Mouse (Mus musculus) forebrain, embryonic 11.5 days (tissue): ENCODE measurements around the gene Nr4a3. TPM values are rescaled to one million over a fixed set of nuclear protein-coding genes. Genes with fewer than 3 reads are reported as not detected.
A peak's percentile ranks its signal among the peaks of the same experiment; 100 is the strongest.

Experiments
- ATAC-seq: fragments of 200-750 bp; cut with Nextera tagmentation; replicated peaks from 2 replicates; pipeline ENCODE4 v1.8.0; 2017; ENCODE audit warnings: moderate TSS enrichment; ENCODE audit not compliant: low FRiP score
- DNase-seq: peaks from one replicate; pipeline ENCODE4 v3.0.0-alpha.2; 2017; ENCODE audit warnings: low spot score
- H3K27ac ChIP-seq: fragments of 300-500 bp; sonication (generic); 2 replicates; pipeline ENCODE4 v1.5.1; 2014; ENCODE audit warnings: low read depth, low read length
- H3K27me3 ChIP-seq: fragments of 300-500 bp; sonication (generic); 2 replicates; pipeline ENCODE4 v1.6.1; 2014; ENCODE audit warnings: mild to moderate bottlenecking, low read length, mixed read lengths; ENCODE audit not compliant: control insufficient read depth, insufficient read depth
- H3K36me3 ChIP-seq: fragments of 300-500 bp; sonication (generic); 2 replicates; pipeline ENCODE4 v1.6.1; 2014; ENCODE audit warnings: mild to moderate bottlenecking, low read length, moderate library complexity, mixed read lengths; ENCODE audit not compliant: control insufficient read depth, insufficient read depth
- H3K4me1 ChIP-seq: fragments of 300-500 bp; sonication (generic); replicated peaks from 2 replicates; pipeline ENCODE4 v1.6.1; 2014; ENCODE audit warnings: low read length, mixed read lengths; ENCODE audit not compliant: control insufficient read depth, insufficient read depth
- H3K4me2 ChIP-seq: fragments of 300-500 bp; sonication (generic); 2 replicates; pipeline ENCODE4 v1.6.1; 2014; ENCODE audit warnings: low read depth, mild to moderate bottlenecking, low read length, moderate library complexity, mixed read lengths; ENCODE audit not compliant: severe bottlenecking
- H3K4me3 ChIP-seq: fragments of 300-500 bp; sonication (generic); 2 replicates; pipeline ENCODE4 v1.5.1; 2014; ENCODE audit warnings: low read depth, low read length
- H3K9ac ChIP-seq: fragments of 300-500 bp; sonication (generic); 2 replicates; pipeline ENCODE4 v1.6.1; 2014; ENCODE audit warnings: low read length
- H3K9me3 ChIP-seq: fragments of 300-500 bp; sonication (generic); 2 replicates; pipeline ENCODE4 v1.6.1; 2016; ENCODE audit warnings: low read length, mixed read lengths; ENCODE audit not compliant: control insufficient read depth
- WGBS: fragments of 180-500 bp; shearing (Covaris S2); extraction: QIAGEN DNeasy Blood & Tissue Kit; methylation state at CpG from one replicate; pipeline ENCODE4 v1.1.7; 2014; 5-methylcytosine and 5-hydroxymethylcytosine counted together
- polyA plus RNA-seq: library from polyadenylated mRNA; unstranded; fragments of >200 nt; fragmentation: Nextera tagmentation; extraction: Ambion mirVana; gene quantifications from 2 replicates; pipeline ENCODE4 v1.2.1, GENCODE M21; 2014

The Nr4a3 gene
- polyA plus RNA-seq, 1 experiment from 2014 or later = 0.71 TPM

GRCm38 (mm10) chr4:48047136-48047765 lies 2.3 kb downstream of the Nr4a3 start:
- Histone ChIP-seq H3K4me3 (peak overlapping the region; percentile 59), H3K9ac (peak overlapping the region; percentile 70), H3K27me3 (peaks cover 45% of the 10 kb centered on the region), H3K27ac (no peak overlapping the region), H3K9me3 (no peaks in the 10 kb centered on the region), H3K4me2 (peak overlapping the region; percentile 97), H3K4me1 (peaks cover 26% of the 10 kb centered on the region; the same call in 1 of the 2 replicates), H3K36me3 (no peaks in the 10 kb centered on the region)
- WGBS = 0% methylated on average over 32 of the region's 33 CpGs
- ATAC-seq (no peak), DNase-seq (peak; percentile 78)

GRCm38 (mm10) chr4:48047766-48048371 lies 2.9 kb downstream of the Nr4a3 start:
- H3K9me3 ChIP-seq = no peaks in the 10 kb centered on the region
- ATAC-seq (no peak), DNase-seq (peak; percentile 72)
- H3K9ac ChIP-seq = peak overlapping the region; percentile 70; the same call in 1 of the 2 replicates
- peak overlapping the region; percentile 97 for H3K4me2 ChIP-seq
- H3K27me3 ChIP-seq = peaks cover 51% of the 10 kb centered on the region
- under 1% methylated on average over 30 of the region's 30 CpGs for WGBS
- peaks cover 26% of the 10 kb centered on the region; the same call in 1 of the 2 replicates for H3K4me1 ChIP-seq
- H3K4me3 ChIP-seq = peak overlapping the region; percentile 59
- no peak overlapping the region for H3K27ac ChIP-seq
- H3K36me3 ChIP-seq = no peaks in the 10 kb centered on the region

GRCm38 (mm10) chr4:48048456-48049315 lies 3.7 kb downstream of the Nr4a3 start:
- no peak overlapping the region for H3K27ac ChIP-seq
- no peak for ATAC-seq
- DNase-seq = peak; percentile 63
- no peaks in the 10 kb centered on the region for H3K9me3 ChIP-seq
- peaks cover 26% of the 10 kb centered on the region; the same call in 1 of the 2 replicates for H3K4me1 ChIP-seq
- H3K4me3 ChIP-seq = peak overlapping the region; percentile 59
- H3K4me2 ChIP-seq = peak overlapping the region; percentile 97
- H3K36me3 ChIP-seq = no peaks in the 10 kb centered on the region
- 1% methylated on average over 35 of the region's 35 CpGs for WGBS
- H3K9ac ChIP-seq = no peak overlapping the region
- peaks cover 51% of the 10 kb centered on the region for H3K27me3 ChIP-seq

- ATAC-seq = no peak
- Histone ChIP-seq H3K27ac (no peak overlapping the region), H3K36me3 (no peaks in the 10 kb centered on the region), H3K9me3 (no peaks in the 10 kb centered on the region), H3K4me3 (no peak overlapping the region), H3K9ac (no peak overlapping the region), H3K4me1 (peaks cover 26% of the 10 kb centered on the region; the same call in 1 of the 2 replicates), H3K4me2 (no peak overlapping the region), H3K27me3 (peaks cover 51% of the 10 kb centered on the region)
- WGBS = 59% methylated on average over 3 of the region's 3 CpGs
- DNase-seq = no peak
Observed at GRCm38 (mm10) chr4:48050020-48050419, 5.1 kb downstream of the Nr4a3 start.

- Histone ChIP-seq H3K9ac (no peak overlapping the region), H3K27me3 (peaks cover 51% of the 10 kb centered on the region), H3K4me2 (no peak overlapping the region), H3K27ac (no peak overlapping the region), H3K9me3 (no peaks in the 10 kb centered on the region), H3K4me3 (no peak overlapping the region), H3K4me1 (peaks cover 26% of the 10 kb centered on the region; the same call in 1 of the 2 replicates), H3K36me3 (no peaks in the 10 kb centered on the region)
- ATAC-seq (no peak), DNase-seq (no peak)
- whole genome bisulfite sequencing = 41% methylated on average over 5 of the region's 5 CpGs
Observed at GRCm38 (mm10) chr4:48050442-48050841, 5.5 kb downstream of the Nr4a3 start.

- DNase-seq (peak; percentile 52), ATAC-seq (no peak)
- Histone ChIP-seq H3K4me2 (peak overlapping the region; percentile 62), H3K4me1 (peaks cover 26% of the 10 kb centered on the region; the same call in 1 of the 2 replicates), H3K27ac (no peak overlapping the region), H3K9ac (no peak overlapping the region), H3K9me3 (no peaks in the 10 kb centered on the region), H3K27me3 (peaks cover 51% of the 10 kb centered on the region), H3K4me3 (peak overlapping the region; percentile 32), H3K36me3 (no peaks in the 10 kb centered on the region)
- 14% methylated on average over 19 of the region's 19 CpGs for WGBS
Observed at GRCm38 (mm10) chr4:48051086-48051673, 6.2 kb downstream of the Nr4a3 start.

GRCm38 (mm10) chr4:48051674-48052121 lies 6.7 kb downstream of the Nr4a3 start:
- Histone ChIP-seq H3K9me3 (no peaks in the 10 kb centered on the region), H3K9ac (peak overlapping the region; percentile 13; the same call in 1 of the 2 replicates), H3K27me3 (peaks cover 51% of the 10 kb centered on the region), H3K4me2 (peak overlapping the region; percentile 62), H3K36me3 (no peaks in the 10 kb centered on the region), H3K4me1 (peaks cover 24% of the 10 kb centered on the region; the same call in 1 of the 2 replicates), H3K27ac (no peak overlapping the region), H3K4me3 (peak overlapping the region; percentile 32)
- WGBS = 1% methylated on average over 37 of the region's 37 CpGs
- peak; percentile 66 for DNase-seq
- peak; percentile 43; the same call in 1 of the 2 replicates for ATAC-seq

- no peak for DNase-seq
- Histone ChIP-seq H3K9ac (no peak overlapping the region), H3K27me3 (no peaks in the 10 kb centered on the region), H3K4me2 (no peak overlapping the region), H3K4me3 (no peak overlapping the region), H3K9me3 (no peaks in the 10 kb centered on the region), H3K36me3 (no peaks in the 10 kb centered on the region), H3K27ac (no peak overlapping the region), H3K4me1 (no peaks in the 10 kb centered on the region)
- 85% methylated on average over 8 of the region's 8 CpGs for WGBS
- ATAC-seq = no peak
Observed at GRCm38 (mm10) chr4:48061716-48062115, 16.8 kb downstream of the Nr4a3 start.
